Mouse (Mus musculus): ENCODE measurements at regions not wholly inside any gene's neighbourhood (a gene's known extent, or its start where the extent isn't known, plus 50 kb on each side); places are given as distances from the start of the nearest gene placed in this dataset. TPM values are rescaled to one million over a fixed set of nuclear protein-coding genes. Genes with fewer than 3 reads are reported as not detected.
A peak's percentile ranks its signal among the peaks of the same experiment; 100 is the strongest.

DNA sequence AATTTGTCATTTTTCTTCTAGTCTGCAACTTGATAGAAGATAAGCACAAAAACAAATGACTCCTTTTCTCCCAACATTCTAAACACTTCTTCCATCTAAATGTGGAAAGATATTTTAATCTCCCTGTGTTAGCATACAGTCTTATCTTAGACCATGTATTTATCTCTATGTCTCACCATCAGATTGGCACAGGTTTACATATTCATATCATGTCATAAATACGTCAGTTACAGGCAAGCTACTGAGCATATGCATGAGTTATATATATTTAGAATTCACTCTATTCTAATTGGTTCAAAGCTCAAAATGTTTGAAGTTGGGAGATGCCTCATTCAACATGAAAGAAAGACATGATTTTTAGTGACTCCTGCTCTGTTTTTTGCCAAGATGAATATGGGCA is 405.6 kb upstream of the Fat1 start:
- 76% methylated on average over 1 of the region's 1 CpGs for WGBS
- no peak for ATAC-seq (ENCODE audit: low FRiP score, low read depth)

DNA sequence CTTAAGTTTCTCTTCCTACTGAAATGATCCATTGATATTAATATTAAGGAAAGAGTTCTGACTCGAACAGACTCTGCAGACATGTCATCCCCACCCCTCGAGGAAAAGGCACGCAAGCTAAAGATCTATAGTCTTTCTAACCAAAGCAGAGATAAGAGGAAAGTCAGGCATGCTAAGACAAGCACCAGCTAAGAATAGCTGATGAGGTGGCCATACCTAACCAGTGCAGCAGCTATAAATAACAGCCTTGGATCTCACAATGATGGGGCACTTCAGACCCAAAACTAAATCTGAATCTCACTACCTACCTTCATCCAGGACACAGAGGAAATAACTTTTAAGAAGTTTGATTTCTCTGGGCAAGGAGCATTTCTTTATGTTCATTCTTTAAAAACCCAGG is 386.4 kb upstream of the Fat1 start:
- Histone ChIP-seq H3K36me3 (no peaks in the 10 kb centered on the region), H3K9me3 (no peaks in the 10 kb centered on the region), H3K4me3 (no peak overlapping the region), H3K4me2 (no peak overlapping the region), H3K27me3 (no peaks in the 10 kb centered on the region), H3K4me1 (replicated peaks) (no peaks in the 10 kb centered on the region), H3K9ac (no peak overlapping the region), H3K27ac (replicated peaks) (no peak overlapping the region)
- 86% methylated on average over 3 of the region's 3 CpGs for WGBS
- no peak for ATAC-seq (ENCODE audit: low FRiP score, low read depth)

More for the DNA sequence above, 405.6 kb upstream of the Fat1 start:
- no peak overlapping the region for H3K4me3 ChIP-seq
- H3K4me2 ChIP-seq: no peak overlapping the region
- no peaks in the 10 kb centered on the region for H3K9me3 ChIP-seq
- H3K36me3 ChIP-seq: no peaks in the 10 kb centered on the region
- H3K27ac ChIP-seq (replicated peaks): no peak overlapping the region
- no peak overlapping the region for H3K9ac ChIP-seq
- H3K4me1 ChIP-seq (replicated peaks): no peaks in the 10 kb centered on the region
- no peaks in the 10 kb centered on the region for H3K27me3 ChIP-seq

DNA sequence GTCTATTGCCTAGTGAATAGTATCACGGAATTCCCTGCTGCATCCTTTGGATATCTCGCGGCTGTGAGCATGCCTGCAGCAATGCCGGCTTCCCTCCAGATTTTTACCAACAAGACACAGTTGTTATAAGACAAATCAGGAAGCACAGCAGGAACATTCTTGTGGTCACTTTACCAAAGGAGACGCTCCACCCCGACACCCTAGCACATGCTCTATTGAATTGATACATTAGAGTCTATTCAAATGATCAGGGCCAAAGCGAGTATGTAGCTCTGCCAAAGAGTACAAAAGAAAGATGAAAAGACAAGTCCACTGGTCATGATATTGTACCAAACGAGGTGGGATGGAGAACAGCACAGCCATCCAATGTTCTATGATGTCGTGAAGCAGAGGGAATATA is 376.1 kb upstream of the Fat1 start:
- Histone ChIP-seq H3K27me3 (no peaks in the 10 kb centered on the region), H3K4me3 (no peak overlapping the region), H3K9me3 (no peaks in the 10 kb centered on the region), H3K36me3 (no peaks in the 10 kb centered on the region), H3K4me1 (replicated peaks) (no peaks in the 10 kb centered on the region), H3K4me2 (no peak overlapping the region), H3K27ac (replicated peaks) (no peak overlapping the region), H3K9ac (no peak overlapping the region)
- WGBS: 52% methylated on average over 9 of the region's 9 CpGs
- no peak for ATAC-seq (ENCODE audit: low FRiP score, low read depth)

DNA sequence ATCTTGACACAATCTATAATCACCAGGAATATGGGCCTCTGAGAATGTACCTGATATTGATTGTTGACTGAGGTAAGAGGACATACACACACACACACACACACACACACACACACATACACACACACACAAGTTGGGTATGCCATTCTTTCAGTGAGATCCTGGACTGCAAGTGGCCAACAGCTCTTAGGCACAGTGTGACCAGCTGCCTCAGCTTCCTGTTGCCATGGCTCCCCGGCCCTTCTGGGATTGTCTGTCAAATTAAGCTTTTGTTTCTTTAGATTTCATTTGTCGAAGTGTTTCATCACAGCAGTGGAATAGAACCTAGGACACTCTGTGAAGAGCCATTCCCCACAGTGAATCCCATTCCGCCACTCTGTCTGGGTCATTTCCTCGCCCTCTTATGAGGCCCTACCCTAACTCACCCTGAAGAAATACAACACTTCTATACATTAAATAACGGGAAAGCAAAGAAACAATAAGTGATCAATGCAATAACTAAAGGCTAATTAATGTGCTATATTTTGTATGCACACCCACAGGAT is 358.9 kb upstream of the Fat1 start:
- H3K4me1 ChIP-seq (replicated peaks): no peaks in the 10 kb centered on the region
- no peaks in the 10 kb centered on the region for H3K9me3 ChIP-seq
- ATAC-seq (ENCODE audit: low FRiP score, low read depth): peak; percentile 71; the same call in 1 of the 2 replicates
- no peaks in the 10 kb centered on the region for H3K36me3 ChIP-seq
- H3K27ac ChIP-seq (replicated peaks): no peak overlapping the region
- H3K4me3 ChIP-seq: no peak overlapping the region
- WGBS: 38% methylated on average over 5 of the region's 5 CpGs
- no peak overlapping the region for H3K9ac ChIP-seq
- H3K4me2 ChIP-seq: no peak overlapping the region
- H3K27me3 ChIP-seq: no peaks in the 10 kb centered on the region

DNA sequence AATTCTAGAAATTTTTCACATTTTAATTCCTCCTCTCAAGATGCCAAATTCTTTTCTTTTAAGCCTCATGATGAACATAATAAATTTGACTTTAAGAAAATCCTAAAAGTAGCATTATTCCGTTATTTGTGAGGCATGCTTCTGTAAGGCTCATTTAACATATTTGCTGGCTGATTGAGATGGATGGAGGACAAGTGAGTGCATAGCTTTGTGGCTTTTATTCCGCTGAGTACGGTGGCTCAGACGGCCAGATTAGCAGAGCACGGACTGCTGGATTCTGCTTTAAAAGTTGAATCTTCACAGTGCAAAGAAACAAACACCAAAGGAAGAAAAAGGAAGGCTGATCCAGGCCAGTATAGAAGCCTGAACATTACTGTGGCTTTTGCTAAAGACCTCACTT is 358.3 kb upstream of the Fat1 start:
- Histone ChIP-seq H3K9ac (no peak overlapping the region), H3K4me2 (no peak overlapping the region), H3K27me3 (no peaks in the 10 kb centered on the region), H3K36me3 (no peaks in the 10 kb centered on the region), H3K4me3 (no peak overlapping the region), H3K27ac (replicated peaks) (no peak overlapping the region), H3K4me1 (replicated peaks) (no peaks in the 10 kb centered on the region), H3K9me3 (no peaks in the 10 kb centered on the region)
- no peak for ATAC-seq (ENCODE audit: low FRiP score, low read depth)
- 30% methylated on average over 5 of the region's 5 CpGs for WGBS

Small RNA genes lying in the stretch of these regions (microRNA-seq; reads per million reads assigned to microRNA genes)
- not detected for gene Gm26241
